Mouse (Mus musculus): ENCODE data around the gene Pax7. TPM values are rescaled to one million over a fixed set of nuclear protein-coding genes. Genes with fewer than 3 reads are reported as not detected.

The Pax7 gene
- polyA plus RNA-seq, 1 experiment = not detected

GRCm38 (mm10) chr4:139747190-139747936 is 86.0 kb downstream of the Pax7 start:
- Histone ChIP-seq H3K4me1 (ENCODE audit: control insufficient read depth, insufficient read depth, insufficient read length, low read length) (no peaks in the 10 kb centered on the region; the same call in 1 of the 2 replicates), H3K36me3 (ENCODE audit: control insufficient read depth, insufficient read depth, low read length) (no peaks in the 10 kb centered on the region), H3K4me3 (ENCODE audit: low read depth, low read length) (no peak overlapping the region), H3K27ac (ENCODE audit: insufficient read depth, low read depth, low read length) (no peak overlapping the region), H3K27me3 (ENCODE audit: control insufficient read depth, insufficient read depth, low read length) (no peaks in the 10 kb centered on the region)
- TF ChIP-seq CTCF (IDR thresholded peaks at IDR 0.05; ENCODE audit: extremely low read depth, insufficient read length, insufficient replicate concordance, low read depth, low read length) = no peak
- TF ChIP-seq POLR2A (IDR thresholded peaks at IDR 0.05; ENCODE audit: low read depth, low read length) = no peak
- WGBS = 33% methylated on average over 12 of the region's 12 CpGs

- WGBS = 66% methylated on average over 12 of the region's 12 CpGs
- H3K4me1 ChIP-seq (ENCODE audit: control insufficient read depth, insufficient read depth, insufficient read length, low read length) = no peaks in the 10 kb centered on the region; the same call in 1 of the 2 replicates
- no peak for TF ChIP-seq POLR2A (IDR thresholded peaks at IDR 0.05; ENCODE audit: low read depth, low read length)
- TF ChIP-seq CTCF (IDR thresholded peaks at IDR 0.05; ENCODE audit: extremely low read depth, insufficient read length, insufficient replicate concordance, low read depth, low read length) = no peak
- H3K27me3 ChIP-seq (ENCODE audit: control insufficient read depth, insufficient read depth, low read length) = no peaks in the 10 kb centered on the region
- H3K4me3 ChIP-seq (ENCODE audit: low read depth, low read length) = no peak overlapping the region
- H3K36me3 ChIP-seq (ENCODE audit: control insufficient read depth, insufficient read depth, low read length) = no peaks in the 10 kb centered on the region
- no peak overlapping the region for H3K27ac ChIP-seq (ENCODE audit: insufficient read depth, low read depth, low read length)
Observed at GRCm38 (mm10) chr4:139746177-139746576, 87.2 kb downstream of the Pax7 start.

GRCm38 (mm10) chr4:139744765-139745395 is 88.4 kb downstream of the Pax7 start:
- H3K4me3 ChIP-seq (ENCODE audit: low read depth, low read length) = no peak overlapping the region
- H3K36me3 ChIP-seq (ENCODE audit: control insufficient read depth, insufficient read depth, low read length) = no peaks in the 10 kb centered on the region
- no peaks in the 10 kb centered on the region for H3K27me3 ChIP-seq (ENCODE audit: control insufficient read depth, insufficient read depth, low read length)
- TF ChIP-seq CTCF (IDR thresholded peaks at IDR 0.05; ENCODE audit: extremely low read depth, insufficient read length, insufficient replicate concordance, low read depth, low read length) = no peak
- no peak overlapping the region for H3K27ac ChIP-seq (ENCODE audit: insufficient read depth, low read depth, low read length)
- no peaks in the 10 kb centered on the region; the same call in 1 of the 2 replicates for H3K4me1 ChIP-seq (ENCODE audit: control insufficient read depth, insufficient read depth, insufficient read length, low read length)
- 62% methylated on average over 12 of the region's 12 CpGs for WGBS

- Histone ChIP-seq H3K27ac (ENCODE audit: insufficient read depth, low read depth, low read length) (no peak overlapping the region), H3K27me3 (ENCODE audit: control insufficient read depth, insufficient read depth, low read length) (no peaks in the 10 kb centered on the region), H3K36me3 (ENCODE audit: control insufficient read depth, insufficient read depth, low read length) (no peaks in the 10 kb centered on the region), H3K4me3 (ENCODE audit: low read depth, low read length) (no peak overlapping the region), H3K4me1 (ENCODE audit: control insufficient read depth, insufficient read depth, insufficient read length, low read length) (no peaks in the 10 kb centered on the region; the same call in 1 of the 2 replicates)
- 44% methylated on average over 3 of the region's 3 CpGs for WGBS
- TF ChIP-seq POLR2A (IDR thresholded peaks at IDR 0.05; ENCODE audit: low read depth, low read length) = no peak
- no peak for TF ChIP-seq CTCF (IDR thresholded peaks at IDR 0.05; ENCODE audit: extremely low read depth, insufficient read length, insufficient replicate concordance, low read depth, low read length)
Observed at GRCm38 (mm10) chr4:139743626-139744025, 89.7 kb downstream of the Pax7 start.

DNA sequence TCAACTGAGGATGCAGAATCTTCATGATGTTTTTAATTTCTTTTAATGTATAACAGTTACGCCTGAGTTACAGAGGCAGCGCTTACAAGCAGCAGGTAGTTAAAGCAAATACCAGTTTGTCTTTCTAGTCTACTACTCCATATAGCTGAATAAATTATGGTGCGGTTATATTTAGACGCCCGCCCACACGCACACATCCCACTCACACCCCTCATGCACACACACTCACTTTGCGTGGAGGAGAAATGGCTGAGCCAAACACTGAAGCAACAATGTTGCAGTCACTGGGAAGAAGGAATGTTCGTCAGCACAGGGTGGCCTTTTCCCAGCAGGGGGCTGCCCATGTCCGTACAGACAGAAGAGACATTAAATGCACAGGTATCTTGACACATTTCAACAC is 96.3 kb downstream of the Pax7 start:
- Histone ChIP-seq H3K27me3 (ENCODE audit: control insufficient read depth, insufficient read depth, low read length) (no peaks in the 10 kb centered on the region), H3K36me3 (ENCODE audit: control insufficient read depth, insufficient read depth, low read length) (no peaks in the 10 kb centered on the region), H3K4me1 (ENCODE audit: control insufficient read depth, insufficient read depth, insufficient read length, low read length) (no peaks in the 10 kb centered on the region), H3K27ac (ENCODE audit: insufficient read depth, low read depth, low read length) (no peak overlapping the region), H3K4me3 (ENCODE audit: low read depth, low read length) (no peak overlapping the region)
- 84% methylated on average over 9 of the region's 9 CpGs for WGBS
- TF ChIP-seq POLR2A (IDR thresholded peaks at IDR 0.05; ENCODE audit: low read depth, low read length) = no peak
- no peak for TF ChIP-seq CTCF (IDR thresholded peaks at IDR 0.05; ENCODE audit: extremely low read depth, insufficient read length, insufficient replicate concordance, low read depth, low read length)

GRCm38 (mm10) chr4:139727101-139727500 is 106.2 kb downstream of the Pax7 start:
- no peaks in the 10 kb centered on the region for H3K27me3 ChIP-seq (ENCODE audit: control insufficient read depth, insufficient read depth, low read length)
- 56% methylated on average over 2 of the region's 2 CpGs for WGBS
- H3K27ac ChIP-seq (ENCODE audit: insufficient read depth, low read depth, low read length) = no peak overlapping the region
- no peak for TF ChIP-seq POLR2A (IDR thresholded peaks at IDR 0.05; ENCODE audit: low read depth, low read length)
- no peak for TF ChIP-seq CTCF (IDR thresholded peaks at IDR 0.05; ENCODE audit: extremely low read depth, insufficient read length, insufficient replicate concordance, low read depth, low read length)
- H3K4me3 ChIP-seq (ENCODE audit: low read depth, low read length) = no peak overlapping the region
- no peaks in the 10 kb centered on the region for H3K4me1 ChIP-seq (ENCODE audit: control insufficient read depth, insufficient read depth, insufficient read length, low read length)
- no peaks in the 10 kb centered on the region for H3K36me3 ChIP-seq (ENCODE audit: control insufficient read depth, insufficient read depth, low read length)

DNA sequence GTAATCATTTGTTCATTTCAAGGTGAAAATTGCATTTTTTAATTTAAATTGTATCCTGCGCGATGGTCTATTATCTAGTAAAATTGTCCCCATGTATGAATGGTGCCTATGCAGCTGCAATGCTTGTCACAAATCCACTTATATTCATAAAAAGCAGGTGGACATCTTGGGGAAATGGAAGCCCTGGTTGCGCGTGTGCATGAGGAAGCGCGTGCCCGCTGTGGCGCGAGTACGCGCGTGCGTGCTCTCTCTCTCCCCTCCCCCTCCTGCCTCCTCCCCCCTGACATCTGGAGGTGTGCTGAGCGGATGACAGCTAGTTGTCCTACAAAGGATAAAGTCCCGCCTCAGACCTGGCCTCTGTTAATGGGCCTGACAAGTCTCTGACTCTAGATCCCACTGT is 107.9 kb downstream of the Pax7 start:
- H3K27ac ChIP-seq (ENCODE audit: insufficient read depth, low read depth, low read length) = no peak overlapping the region

More for the DNA sequence above, 107.9 kb downstream of the Pax7 start:
- Histone ChIP-seq H3K36me3 (ENCODE audit: control insufficient read depth, insufficient read depth, low read length) (no peaks in the 10 kb centered on the region), H3K4me1 (ENCODE audit: control insufficient read depth, insufficient read depth, insufficient read length, low read length) (no peaks in the 10 kb centered on the region), H3K4me3 (ENCODE audit: low read depth, low read length) (no peak overlapping the region), H3K27me3 (ENCODE audit: control insufficient read depth, insufficient read depth, low read length) (no peaks in the 10 kb centered on the region)
- TF ChIP-seq CTCF (IDR thresholded peaks at IDR 0.05; ENCODE audit: extremely low read depth, insufficient read length, insufficient replicate concordance, low read depth, low read length) = no peak
- TF ChIP-seq POLR2A (IDR thresholded peaks at IDR 0.05; ENCODE audit: low read depth, low read length) = no peak
- 63% methylated on average over 15 of the region's 15 CpGs for WGBS
